Mouse (Mus musculus): ENCODE results near the gene Capn11.
"Not testable (repeated sequence)": the region's sequence is repeated elsewhere in the genome, so short reads cannot be mapped to it uniquely, and the experiment has no call there.

Gene Capn11

DNA sequence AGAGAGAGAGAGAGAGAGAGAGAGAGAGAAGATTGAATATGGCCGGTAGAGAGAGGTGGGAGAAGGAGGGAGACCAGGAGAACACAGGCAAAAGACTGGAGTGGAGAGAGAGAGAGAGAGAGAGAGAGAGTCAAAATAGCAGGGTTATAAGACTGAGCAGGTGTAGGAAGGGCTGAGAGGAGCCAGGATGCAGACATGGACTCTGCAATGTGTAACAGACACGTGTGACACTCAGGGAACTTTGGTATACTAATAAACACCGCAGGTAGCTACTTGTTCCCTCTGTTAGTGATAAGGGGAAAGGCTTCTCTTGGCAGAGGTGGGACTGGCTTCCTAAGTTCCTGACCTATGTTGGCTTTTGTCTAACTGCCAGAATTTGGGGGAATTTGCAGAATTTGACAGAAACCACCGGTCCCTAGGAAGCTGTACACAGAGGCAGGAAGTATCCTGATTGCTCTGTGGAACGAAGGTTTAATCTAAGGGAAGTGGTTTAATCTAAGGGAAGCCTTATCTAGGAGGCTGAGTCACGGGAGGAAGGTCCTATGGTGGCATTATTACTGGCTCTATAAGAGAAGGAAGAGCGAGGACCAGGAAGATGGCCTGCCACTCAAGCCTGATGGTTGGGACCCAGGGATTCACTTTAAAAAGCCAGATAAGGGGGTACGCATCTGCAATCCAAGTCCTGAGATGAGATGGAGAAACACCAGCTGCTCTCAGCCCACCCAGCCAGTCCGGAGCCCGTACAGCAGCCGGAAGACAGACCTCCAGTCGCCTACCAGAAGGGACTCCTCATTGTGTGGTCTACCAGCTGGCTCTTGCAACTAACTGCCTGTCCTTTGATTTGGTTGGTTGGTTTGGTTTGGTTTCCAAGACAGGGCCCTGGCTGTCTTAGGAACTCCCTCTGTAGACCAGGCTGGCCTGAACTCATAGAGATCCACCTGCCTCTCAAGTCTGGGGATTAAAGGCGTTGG is 30.0 kb downstream of the Capn11 start:
- DNase-seq (ENCODE audit: low spot score in 2 of 2), result no peak

DNA sequence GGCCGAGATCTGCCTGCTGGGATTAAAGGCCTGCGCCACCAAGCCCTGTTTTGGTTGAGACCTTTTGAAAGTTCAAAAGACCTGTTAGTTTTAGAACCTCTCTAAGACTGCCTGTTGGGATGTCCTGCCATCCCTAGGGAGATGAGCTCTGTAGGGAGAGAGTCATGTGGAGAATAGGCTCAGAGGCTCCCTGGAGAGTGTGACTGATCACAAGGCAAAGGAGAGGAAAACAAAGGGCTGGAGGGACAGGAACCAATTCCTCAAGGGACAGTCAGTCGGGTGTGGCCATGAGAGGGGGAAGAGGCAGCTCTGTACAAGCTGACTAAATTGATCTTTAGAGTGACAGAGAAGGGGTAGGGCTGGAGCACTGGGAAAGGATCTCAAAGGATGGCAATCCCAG is 31.0 kb downstream of the Capn11 start:
- no peak for DNase-seq (ENCODE audit: low spot score in 2 of 2)

DNA sequence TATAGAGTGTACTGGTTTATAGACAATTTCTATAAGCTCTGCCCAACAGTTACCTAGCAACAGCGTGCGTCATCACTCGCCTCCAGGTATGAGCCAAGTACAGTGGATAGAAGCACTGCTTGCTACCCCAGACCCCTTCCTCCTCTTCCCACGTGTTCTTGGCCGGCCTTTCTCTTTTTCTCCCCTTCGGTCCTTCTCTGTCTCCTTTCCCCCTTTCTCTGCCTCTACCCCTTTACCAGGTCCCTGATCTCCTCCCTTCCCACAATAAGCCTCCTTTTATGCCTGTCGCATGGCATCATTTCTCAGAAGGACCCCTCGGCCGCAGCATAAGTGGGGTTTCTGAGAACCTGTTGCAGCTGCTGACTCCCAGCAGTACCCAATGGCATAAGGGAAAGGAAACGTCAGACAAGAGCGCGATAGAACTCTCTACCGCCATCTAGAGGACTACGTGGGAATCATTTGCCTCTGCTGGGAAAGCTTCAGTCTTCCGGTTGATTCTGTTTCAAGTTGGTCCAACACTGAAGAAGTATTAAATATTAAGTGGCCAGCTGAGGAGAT is 32.5 kb downstream of the Capn11 start:
- DNase-seq (ENCODE audit: low spot score in 2 of 2), result no peak

DNA sequence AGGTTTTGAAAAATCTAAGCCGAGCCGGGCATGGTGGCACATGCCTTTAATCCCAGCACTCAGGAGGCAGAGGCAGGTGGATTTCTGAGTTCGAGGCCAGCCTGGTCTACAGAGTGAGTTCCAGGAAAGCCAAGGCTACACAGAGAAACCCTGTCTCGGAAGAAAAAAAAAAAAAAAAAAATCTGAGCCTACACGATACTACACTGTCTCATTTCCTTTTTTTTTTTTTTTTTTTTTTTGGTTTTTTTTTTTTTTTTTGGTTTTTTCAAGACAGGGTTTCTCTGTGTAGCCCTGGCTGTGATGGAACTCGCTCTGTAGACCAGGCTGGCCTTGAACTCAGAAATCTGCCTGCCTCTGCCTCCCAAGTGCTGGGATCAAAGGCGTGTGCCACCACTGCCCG is 35.7 kb downstream of the Capn11 start:
- DNase-seq (ENCODE audit: low spot score in 2 of 2), result not testable (repeated sequence)

DNA sequence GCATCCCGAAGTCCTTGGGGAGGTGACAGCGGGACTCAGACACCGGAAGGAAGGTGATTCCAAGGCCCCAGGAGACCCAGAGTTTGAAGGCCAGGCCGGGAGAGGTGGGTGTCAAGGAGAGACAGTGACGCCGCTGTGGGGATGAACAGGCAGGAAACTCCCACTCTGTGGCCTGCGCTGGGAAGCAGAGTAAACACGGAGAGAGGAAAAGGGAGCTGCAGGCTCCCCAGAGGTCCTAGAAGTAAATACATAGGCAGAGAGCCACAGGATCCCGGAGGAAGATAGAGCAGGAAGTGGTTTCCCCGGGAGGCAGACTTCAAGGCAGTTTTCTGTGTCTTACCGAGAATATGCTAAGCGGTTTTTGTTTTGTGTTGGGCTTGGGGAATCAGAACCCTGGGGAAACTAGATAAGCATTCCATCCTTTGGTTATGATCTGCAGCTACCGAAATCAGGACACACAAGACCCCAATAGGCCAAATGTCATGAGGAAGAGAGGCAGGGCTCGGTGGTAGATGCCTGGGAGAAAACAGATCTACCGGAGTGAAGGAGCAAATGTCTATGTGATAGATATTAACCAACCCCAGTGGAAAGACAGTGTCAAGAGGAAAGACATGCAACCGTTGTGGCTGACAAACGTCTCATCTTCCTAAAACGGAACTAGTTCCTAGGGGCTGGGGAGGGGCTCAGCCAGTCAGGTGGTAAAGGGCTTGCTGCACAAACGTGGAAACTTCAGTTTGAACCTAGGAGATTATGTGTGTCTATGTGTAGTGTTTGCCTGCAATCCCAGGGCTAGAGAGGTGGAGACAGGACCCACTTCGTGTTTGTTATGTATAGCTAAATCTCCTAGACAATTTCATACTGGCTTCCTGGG is 39.5 kb downstream of the Capn11 start:
- DNase-seq (ENCODE audit: low spot score in 2 of 2), result no peak

DNA sequence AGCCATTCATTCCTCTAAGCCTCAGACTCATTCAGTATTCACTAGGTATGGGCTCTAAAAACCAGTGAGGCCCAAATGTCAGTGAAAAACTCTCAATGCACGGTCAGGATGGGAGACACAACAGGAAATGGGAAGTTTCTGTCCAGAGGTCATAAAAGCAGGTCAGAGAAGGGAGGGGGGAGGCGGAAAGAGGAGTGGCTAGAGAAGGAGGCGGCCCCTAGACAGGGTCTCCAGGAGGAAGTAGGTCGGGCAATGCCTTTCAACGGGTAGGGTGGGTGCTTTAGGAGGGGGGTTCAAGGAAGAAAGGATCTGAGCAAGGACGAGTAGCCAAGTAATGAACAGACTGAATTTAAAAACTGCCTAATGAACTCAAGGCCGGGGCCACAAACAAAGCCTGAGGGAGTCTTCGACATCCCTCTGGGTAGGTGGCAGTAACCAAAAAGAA is 40.2 kb downstream of the Capn11 start:
- DNase-seq (ENCODE audit: low spot score in 2 of 2), result no peak

DNA sequence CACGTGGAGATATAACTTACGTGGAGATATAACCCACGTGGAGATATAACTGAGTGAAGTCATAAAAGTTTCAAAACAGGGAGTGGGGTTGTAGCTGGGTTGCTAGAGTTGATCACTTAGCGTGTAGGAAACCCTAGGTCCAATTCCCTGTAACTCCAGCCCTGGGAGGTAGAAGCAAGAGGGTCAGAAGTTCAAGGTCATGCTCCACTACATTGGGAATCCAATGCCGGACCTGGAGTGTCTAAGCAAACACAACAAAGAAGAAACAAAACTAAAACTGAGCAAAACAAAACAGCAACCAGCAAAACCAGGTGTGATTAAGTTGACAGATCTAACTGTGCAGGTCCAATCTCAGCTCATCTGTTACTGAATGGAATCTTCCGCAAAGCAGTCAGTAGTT is 41.5 kb downstream of the Capn11 start:
- no peak for DNase-seq (ENCODE audit: low spot score in 2 of 2)

DNA sequence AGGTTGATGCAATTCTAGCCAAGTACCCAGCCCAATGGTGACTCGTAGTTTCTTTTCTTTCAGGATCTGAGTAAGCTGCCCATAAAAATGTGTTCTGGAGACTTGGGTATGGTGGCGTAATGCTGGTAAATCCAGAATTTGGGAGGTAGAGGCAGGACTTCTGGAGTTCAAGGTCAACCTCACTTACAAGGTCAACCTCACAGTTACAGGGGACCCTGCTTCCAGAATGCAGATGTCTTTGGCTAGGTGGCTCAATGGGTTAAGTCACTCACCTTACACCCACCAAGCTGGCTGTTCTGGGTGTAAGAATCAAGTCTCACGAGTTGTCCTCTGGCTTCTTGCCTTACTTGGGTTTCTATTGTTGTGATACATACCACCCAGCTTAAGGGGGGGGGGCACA is 42.4 kb downstream of the Capn11 start:
- DNase-seq (ENCODE audit: low spot score in 2 of 2), result no peak

DNA sequence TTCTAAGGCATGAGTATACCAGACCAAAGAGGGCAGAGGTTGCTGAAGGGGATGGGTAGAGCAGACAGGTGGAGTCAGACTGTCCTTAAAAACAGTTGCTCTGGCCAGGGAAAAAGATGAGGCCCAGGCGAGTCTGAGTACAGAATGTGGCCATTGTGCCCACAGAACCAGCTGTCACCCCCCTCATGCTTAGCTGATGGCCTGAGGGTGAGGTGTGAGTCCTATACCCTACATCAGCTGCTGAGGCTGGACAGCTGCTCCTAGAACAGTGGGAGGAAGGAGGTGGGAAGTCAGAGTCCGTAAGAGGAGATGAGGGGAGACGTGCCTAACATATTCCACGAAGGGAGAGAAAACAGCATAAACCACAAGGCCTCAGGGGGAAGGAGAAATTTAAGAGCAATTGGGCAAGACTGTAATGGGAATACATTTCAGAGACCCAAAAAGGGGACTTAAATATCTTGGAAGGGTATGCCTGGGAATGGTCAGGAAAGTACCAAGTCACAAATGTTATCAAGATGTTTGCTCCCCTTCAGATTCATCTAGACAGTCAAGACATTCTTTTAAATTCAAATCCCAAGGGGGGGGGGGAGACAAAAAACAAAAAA is 43.0 kb downstream of the Capn11 start:
- no peak for DNase-seq (ENCODE audit: low spot score in 2 of 2)

DNA sequence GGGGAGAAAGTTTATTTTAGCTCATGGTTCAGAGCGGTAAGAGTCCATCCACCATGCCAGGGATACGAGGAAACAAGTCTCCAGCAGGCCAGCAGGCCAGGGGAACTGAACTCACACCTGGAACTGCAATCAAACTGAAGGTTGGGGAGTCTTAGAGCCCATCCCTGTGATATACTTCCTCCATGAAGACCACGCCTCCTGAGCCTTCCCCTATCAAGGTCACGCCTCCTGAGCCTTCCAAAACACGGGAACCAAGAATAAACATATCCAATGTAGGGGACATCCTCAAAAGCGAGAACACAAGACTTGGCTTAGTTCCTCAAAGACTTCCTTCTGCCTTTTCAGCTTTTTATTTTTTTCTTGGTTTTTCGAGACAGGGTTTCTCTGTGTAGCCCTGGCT is 46.2 kb downstream of the Capn11 start:
- DNase-seq (ENCODE audit: low spot score in 2 of 2), result no peak

DNA sequence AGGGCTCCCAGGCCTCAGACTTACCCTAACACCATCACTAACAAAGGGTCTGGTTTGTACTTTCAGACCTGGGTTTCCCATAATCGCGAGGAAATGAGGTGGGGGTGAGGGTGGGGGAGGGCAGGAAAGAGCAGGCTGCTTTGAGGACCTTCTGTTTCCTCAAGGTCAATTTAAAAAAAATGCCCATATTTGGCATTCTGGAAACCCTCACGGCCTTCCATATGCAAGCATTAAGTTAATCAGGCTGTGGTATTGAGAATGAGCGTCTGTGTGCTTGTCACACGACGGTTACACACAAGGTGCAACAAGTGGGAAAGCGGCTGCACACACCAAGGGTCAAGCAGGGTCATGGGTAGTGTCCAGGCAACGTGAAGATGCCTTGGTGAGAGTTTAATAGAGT is 47.1 kb downstream of the Capn11 start:
- DNase-seq (ENCODE audit: low spot score in 2 of 2), result no peak

DNA sequence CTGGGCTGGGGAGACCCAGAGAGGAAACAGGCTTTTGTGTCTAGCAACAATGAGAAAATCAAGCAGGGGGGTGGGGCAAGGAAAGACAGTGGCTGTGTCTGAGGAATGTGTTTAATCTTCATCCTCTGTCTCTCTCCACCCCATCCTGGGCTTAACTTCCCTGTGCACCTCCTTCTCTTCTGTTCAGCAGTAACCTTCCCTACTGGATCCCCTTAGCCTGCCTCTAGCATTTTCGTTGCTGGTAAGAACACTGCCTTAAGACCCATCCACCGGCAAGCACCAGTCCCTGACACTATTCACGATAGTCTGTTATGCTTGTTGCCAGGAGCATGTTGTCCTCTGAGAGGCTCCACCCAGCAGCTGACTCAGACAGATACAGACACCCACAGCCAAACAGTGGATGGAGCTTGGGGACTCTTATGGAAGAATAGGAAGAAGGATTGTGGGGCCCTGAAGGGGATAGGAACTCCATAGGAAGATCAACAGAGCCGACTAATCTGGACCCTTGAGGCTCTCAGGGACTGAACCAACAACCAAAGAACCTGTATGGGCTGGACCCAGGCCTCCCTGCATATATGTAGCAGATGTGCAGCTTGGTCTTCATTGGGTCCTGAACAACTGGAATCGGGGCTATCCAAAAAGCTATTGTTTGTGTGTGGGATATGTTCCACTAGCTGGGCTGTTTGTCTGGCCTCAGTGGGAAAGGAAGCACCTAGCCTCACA is 48.8 kb downstream of the Capn11 start:
- DNase-seq (ENCODE audit: low spot score in 2 of 2), result no peak

DNA sequence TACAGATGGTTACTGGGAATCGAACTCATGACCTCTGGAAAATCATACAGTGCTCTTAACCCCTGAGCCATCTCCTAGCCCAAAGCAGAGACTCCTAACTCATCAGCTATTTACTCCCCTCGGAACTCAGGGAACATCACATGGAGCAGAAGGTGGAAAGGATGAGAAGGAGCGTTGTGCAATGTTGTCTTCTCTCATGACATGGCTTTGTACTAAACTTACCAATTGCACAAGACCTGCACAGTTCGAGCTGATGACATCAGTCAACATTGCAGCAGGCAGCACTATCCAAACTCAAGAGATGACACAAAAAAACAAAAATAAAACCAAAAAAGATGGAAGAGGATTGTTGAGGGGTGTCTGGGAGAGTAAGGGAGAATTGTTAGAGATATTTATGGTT is 50.7 kb downstream of the Capn11 start:
- no peak for DNase-seq (ENCODE audit: low spot score in 2 of 2)

DNA sequence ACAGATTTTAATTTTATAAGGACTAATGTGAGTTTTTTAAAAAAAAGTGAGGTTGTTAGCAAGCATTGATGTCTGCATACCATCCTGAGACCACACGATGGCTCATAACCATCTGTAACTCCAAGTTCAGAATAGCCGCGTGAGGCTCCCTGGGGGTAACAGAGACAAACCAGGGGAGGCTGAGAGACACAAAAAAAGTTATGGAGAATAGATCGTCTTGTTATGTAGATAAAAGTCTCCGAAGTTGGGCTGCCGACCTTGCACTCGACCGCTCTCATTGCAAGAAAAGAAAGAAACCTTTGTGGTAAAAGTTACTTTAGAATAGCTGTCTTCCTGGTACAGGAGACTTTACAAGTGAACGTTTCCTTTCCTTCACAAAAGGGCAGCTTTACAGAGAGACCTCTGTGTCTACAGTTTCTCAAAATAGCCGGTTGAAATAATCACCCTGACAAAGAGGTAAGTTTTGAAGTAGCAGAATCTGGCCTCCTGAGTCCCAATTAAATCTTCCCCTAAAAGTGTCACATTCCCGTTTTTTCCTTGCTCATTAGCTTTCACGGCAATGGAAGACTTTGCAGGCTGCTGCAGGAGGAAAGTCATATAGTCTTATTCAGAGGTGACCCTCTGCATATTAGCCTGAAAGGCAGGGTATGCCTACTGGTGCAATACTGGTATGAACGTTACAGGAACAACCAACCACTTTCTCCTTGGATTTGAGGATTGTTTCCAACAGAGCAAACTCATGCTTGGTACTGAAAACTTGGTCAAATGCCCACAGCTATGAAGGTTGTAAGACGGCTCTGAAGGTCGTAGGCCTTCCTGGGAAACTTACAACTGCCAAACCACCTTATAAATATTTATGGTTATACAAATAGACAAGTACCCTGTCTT is 51.9 kb downstream of the Capn11 start:
- DNase-seq (ENCODE audit: low spot score in 2 of 2), result no peak

DNA sequence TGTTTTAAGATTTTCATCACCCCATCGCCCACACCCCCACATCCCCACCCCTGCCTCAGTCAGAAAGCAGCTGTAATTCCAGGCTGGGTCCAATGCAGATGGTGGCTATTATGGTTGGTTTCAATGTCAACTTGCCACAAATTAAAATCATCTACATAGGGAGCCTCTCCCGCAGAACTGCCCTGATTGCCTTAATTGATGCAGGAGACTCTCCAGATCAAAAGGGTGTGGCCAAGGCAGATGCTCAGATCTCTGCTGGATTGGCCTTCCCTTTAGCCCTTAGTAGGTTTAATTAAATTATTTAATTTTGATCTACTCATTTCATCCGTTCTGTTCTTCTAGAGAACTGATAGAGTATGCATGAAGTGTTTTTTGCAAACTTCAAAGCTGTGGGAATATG is 56.1 kb downstream of the Capn11 start:
- DNase-seq (ENCODE audit: low spot score in 2 of 2), result no peak

DNA sequence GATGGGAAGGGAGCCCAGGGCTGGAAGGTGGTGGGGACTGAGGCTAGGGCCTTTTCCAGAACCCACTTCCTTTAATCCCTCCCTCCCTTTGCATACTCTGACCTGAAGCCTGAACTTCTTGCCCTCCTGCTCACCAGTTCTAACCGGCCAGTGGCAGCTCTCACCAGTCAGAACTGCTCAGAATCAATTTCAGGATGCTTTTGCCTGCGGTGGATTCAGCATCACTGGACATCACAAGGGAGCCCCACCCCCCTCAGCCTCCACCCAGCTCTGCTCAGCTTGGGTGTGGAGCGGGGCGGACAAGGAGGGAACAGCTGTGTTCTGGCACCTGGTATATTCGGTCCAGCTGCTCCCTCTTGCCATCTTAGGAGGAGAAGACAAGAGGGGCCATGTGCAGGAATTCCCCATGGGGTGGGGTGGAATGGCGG is 57.2 kb downstream of the Capn11 start, which contains the start of gene Mymx:
Mymx (minus strand) TSS at position 226 of the 428 bp plus-strand sequence.
- no peak for DNase-seq (ENCODE audit: low spot score in 2 of 2)

DNA sequence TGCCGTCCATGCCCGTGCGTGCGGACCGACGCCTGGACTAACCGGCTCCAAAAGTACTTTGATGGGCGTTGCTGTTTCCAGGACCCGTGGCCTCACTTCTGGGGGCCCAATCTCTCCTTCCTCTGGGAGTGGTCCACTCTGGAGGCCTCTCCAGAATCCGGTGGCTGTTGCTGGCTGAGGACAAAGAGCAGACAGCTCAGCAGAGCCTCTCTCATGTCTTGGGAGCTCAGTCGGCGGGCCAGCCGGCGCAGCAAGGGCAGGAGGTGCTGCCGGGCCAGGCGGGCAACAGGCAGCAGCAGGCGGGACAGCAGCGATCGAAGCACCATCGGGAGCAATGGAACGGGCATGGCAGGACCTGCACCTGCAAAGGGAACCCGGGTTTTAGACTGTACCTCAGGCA is 57.8 kb downstream of the Capn11 start:
- DNase-seq (ENCODE audit: low spot score in 2 of 2), result no peak

DNA sequence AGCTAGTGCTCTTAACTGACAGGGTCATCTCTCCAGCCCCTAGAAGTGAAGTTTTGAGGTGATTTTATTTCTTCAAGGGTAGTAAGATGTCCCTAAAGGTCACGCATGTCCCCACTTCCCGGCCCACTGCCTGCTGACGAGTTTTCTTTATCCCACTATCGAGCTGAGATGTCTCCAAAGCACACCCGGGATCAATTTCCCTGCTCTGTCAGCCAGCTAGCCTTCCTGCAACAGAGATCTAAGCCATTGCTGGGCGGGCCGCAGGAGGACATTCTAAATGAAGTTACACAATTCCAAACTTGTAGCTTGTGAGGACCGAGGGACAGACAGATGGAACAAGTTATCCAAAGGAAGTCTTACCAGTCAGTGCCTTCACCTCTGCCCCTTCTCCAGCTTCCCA is 58.9 kb downstream of the Capn11 start:
- no peak for DNase-seq (ENCODE audit: low spot score in 2 of 2)

DNA sequence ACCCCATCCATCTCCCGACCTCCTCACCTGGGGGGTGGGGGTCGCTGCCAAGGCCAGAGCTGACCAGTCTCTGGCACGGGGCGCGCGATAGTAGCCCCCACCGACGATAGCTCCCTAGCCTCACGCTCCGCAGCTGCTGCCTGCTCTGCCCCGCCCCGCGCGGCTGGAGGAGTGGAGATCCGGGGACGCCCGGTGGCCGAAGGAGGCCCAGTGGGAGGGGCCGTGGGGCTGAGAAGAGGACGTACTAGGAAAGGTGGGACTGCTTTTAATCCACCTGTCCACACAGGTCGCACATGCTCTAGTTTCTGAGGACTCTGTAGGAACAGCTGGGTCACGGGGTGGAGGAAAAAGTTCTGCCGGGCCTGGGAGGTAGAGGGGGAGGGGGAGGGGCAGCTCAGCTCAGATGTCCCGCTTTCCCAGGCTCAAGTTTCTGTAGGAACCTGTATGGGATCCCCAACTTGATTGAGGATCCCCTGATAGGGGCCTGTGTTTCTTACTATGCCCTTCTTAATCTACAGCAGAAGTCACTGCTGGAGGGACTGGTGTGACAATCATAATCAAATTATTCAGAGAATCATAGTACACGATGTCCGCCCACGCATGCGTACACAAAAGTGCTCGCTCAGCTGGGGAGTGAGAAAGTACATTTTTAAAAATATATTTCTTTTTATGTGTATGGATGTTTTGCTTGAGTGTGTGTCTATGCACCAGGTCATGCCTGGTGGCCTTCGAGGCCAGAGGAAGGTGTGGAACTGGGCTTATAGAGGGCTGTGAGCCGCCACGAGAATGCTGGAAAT is 59.5 kb downstream of the Capn11 start, which contains the start of gene Slc29a1:
Slc29a1 (minus strand) TSS at position 161 of the 797 bp plus-strand sequence.
- no peak for DNase-seq (ENCODE audit: low spot score in 2 of 2)

All from urinary bladder, adult 18-20 months (tissue).